Mouse (Mus musculus) cerebellum, postnatal 36 days (tissue): ENCODE measurements around the gene Myo1d.
A peak's percentile ranks its signal among the peaks of the same experiment; 100 is the strongest.

ENCODE experiments used
- DNase-seq, 2 experiments: peaks; one replicate each; pipeline ENCODE4 v3.0.0; 2021 to 2022; ENCODE audit warnings: mixed read lengths in 2 of 2

Myo1d gene

GRCm38 (mm10) chr11:80719014-80719413, 60.8 kb downstream of the Myo1d start:
- no peak for DNase-seq

GRCm38 (mm10) chr11:80718036-80718435, 61.8 kb downstream of the Myo1d start:
- DNase-seq, result no peak

GRCm38 (mm10) chr11:80715115-80715514, 64.7 kb downstream of the Myo1d start:
- DNase-seq, result no peak

- no peak for DNase-seq
These were observed 66.1 kb downstream of the Myo1d start for GRCm38 (mm10) chr11:80713705-80714104.

- no peak for DNase-seq
These were observed 67.6 kb downstream of the Myo1d start for GRCm38 (mm10) chr11:80712201-80712600.

- DNase-seq, result no peak
These were observed 68.5 kb downstream of the Myo1d start for GRCm38 (mm10) chr11:80711336-80711735.

- DNase-seq, result no peak
These were observed 79.2 kb downstream of the Myo1d start for GRCm38 (mm10) chr11:80700611-80701010.

GRCm38 (mm10) chr11:80698721-80699120, 81.1 kb downstream of the Myo1d start:
- no peak for DNase-seq

GRCm38 (mm10) chr11:80696350-80696749, 83.5 kb downstream of the Myo1d start:
- DNase-seq, result peak in 1 of 2 experiments; percentile 9

GRCm38 (mm10) chr11:80684603-80685002, 95.2 kb downstream of the Myo1d start:
- DNase-seq, result no peak

GRCm38 (mm10) chr11:80682745-80683144, 97.1 kb downstream of the Myo1d start:
- no peak for DNase-seq

GRCm38 (mm10) chr11:80673013-80673412, 106.8 kb downstream of the Myo1d start:
- peak in 1 of 2 experiments; percentile 3 for DNase-seq

- DNase-seq, result peak; percentile 2 to 51
These were observed 109.4 kb downstream of the Myo1d start for GRCm38 (mm10) chr11:80670391-80670790.

GRCm38 (mm10) chr11:80669934-80670333, 109.9 kb downstream of the Myo1d start:
- DNase-seq, result peak; percentile 27 to 50

- DNase-seq, result no peak
These were observed 113.6 kb downstream of the Myo1d start for GRCm38 (mm10) chr11:80666211-80666610.

GRCm38 (mm10) chr11:80664261-80664660, 115.6 kb downstream of the Myo1d start:
- DNase-seq, result no peak

GRCm38 (mm10) chr11:80645111-80645510, 134.7 kb downstream of the Myo1d start:
- no peak for DNase-seq

- DNase-seq, result no peak
These were observed 150.6 kb downstream of the Myo1d start for GRCm38 (mm10) chr11:80628992-80629865.

- no peak for DNase-seq
These were observed 151.2 kb downstream of the Myo1d start for GRCm38 (mm10) chr11:80628581-80628980.

GRCm38 (mm10) chr11:80623038-80623380, 156.8 kb downstream of the Myo1d start:
- DNase-seq, result no peak

- DNase-seq, result no peak
These were observed 157.4 kb downstream of the Myo1d start for GRCm38 (mm10) chr11:80622233-80623037.

- DNase-seq, result no peak
These were observed 164.7 kb downstream of the Myo1d start for GRCm38 (mm10) chr11:80614949-80615725.

- peak; percentile 64 to 78 for DNase-seq
These were observed 165.4 kb downstream of the Myo1d start for GRCm38 (mm10) chr11:80614418-80614817.
